Mouse (Mus musculus) spleen, embryonic (tissue): ENCODE measurements around the gene Calml4.

Experiments
- CTCF ChIA-PET: fragments of 350-600 bp; sonication (Branson Sonifier 250); formaldehyde crosslinking; loops from one replicate; lab custom pipeline; 2022; lab: Charles Lee

Gene Calml4

GRCm38 (mm10) chr9:62881871-62882270 lies 24.0 kb downstream of the Calml4 start:
- CTCF ChIA-PET, result no interaction called here

GRCm38 (mm10) chr9:62894486-62894885 lies 36.6 kb downstream of the Calml4 start:
- CTCF ChIA-PET, result no interaction called here

GRCm38 (mm10) chr9:62901736-62902135 lies 43.9 kb downstream of the Calml4 start:
- CTCF ChIA-PET, result no interaction called here

- CTCF ChIA-PET, result no interaction called here
Measured at GRCm38 (mm10) chr9:62903841-62904240, 46.0 kb downstream of the Calml4 start.

- CTCF ChIA-PET, result no interaction called here
Measured at GRCm38 (mm10) chr9:62905039-62905438, 47.2 kb downstream of the Calml4 start.

- CTCF ChIA-PET, result interaction anchor here (0.6 to 1.0 kb wide), 3 partner anchors 11 to 52 kb away, joined by 3 to 4 read pairs (median 3); no protein-coding TSS in a partner anchor
Measured at GRCm38 (mm10) chr9:62913390-62914069, 55.6 kb downstream of the Calml4 start.

GRCm38 (mm10) chr9:62917059-62917458 lies 59.2 kb downstream of the Calml4 start:
- CTCF ChIA-PET, result no interaction called here

GRCm38 (mm10) chr9:62920877-62921276 lies 63.0 kb downstream of the Calml4 start:
- CTCF ChIA-PET, result interaction anchor here (0.7 kb wide), 1 partner anchor 16 kb away, joined by 3 read pairs; no protein-coding TSS in a partner anchor

- CTCF ChIA-PET, result no interaction called here
Measured at GRCm38 (mm10) chr9:62924886-62925610, 67.2 kb downstream of the Calml4 start.
